Mouse (Mus musculus) urinary bladder, postnatal 36 days (tissue): ENCODE data around the gene Strap.

Experiments
- DNase-seq, 2 experiments: peaks; one replicate each; pipeline ENCODE4 v3.0.0; 2022; ENCODE audit warnings: low spot score in 2 of 2, mixed read lengths in 1 of 2

Strap gene

GRCm38 (mm10) chr6:137774166-137774565 lies 39.3 kb downstream of the Strap start:
- DNase-seq: no peak

DNA sequence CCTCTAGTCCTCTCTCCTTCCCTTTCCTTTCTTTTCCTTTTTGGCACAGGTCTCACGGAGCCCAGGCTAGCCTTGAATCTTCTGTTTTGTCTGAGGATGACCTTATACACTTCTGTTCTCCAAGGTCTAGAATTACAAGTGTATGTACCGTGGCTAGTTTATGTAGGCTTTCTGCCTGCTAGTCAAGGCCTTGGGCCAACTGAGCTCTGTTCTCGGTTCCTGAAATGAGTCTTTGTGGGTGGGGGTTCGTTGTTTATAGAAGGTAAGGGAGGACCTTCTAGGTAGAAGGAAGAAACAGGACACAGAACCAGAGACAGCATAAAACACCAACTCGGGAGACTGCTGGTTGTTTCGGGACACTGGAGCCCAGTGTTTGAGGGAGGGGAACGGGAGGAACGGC lies 40.3 kb downstream of the Strap start:
- DNase-seq: no peak

DNA sequence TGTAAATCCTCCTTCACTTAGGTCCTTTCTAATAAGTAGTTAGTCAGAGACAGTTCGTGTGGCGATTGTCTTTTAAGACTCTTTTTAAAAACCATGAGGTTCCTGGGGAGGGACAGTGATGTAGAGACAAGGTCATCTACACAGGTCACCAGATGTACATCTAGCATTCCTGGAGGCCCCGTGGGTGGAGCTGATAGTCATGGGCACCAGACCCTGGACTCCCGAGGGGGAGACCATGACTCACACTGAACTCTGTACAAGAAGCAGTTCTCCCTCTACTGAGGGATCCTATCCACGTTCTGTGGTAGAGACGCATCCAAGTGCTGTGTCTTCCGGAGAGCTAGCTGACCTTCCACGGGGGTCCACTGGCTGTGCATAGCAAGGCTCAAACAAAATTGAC lies 42.1 kb downstream of the Strap start:
- DNase-seq: no peak

GRCm38 (mm10) chr6:137783899-137784637 lies 49.2 kb downstream of the Strap start:
- DNase-seq: peak; percentile 18 to 40

DNA sequence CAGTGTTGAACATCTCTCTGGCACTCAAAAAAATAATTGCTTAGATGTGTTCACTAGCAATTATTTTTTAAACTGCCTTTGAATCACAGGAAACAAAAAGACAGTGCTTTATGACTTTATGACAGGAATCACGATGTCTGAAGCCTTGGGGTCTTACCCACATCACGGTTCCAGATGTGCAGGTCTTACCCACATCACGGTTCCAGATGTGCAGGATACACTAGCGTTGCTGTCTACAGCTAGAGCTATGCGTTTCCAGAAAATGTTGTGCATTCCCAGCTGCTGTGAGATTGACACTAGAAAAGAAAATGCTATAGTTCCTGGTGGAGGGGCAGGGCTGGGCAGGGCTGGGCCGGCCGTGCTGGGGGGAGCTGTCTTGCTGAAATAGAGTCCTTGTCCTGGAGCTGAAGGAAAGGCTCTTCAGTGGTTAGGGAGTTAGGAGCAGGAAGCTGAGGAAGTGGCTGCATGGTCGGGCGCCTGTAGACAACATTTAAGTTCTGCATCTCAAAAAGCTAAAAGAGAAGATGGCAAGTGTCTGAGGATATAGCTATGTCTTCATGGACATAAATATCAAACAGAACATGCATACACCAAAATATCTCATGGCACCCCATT lies 54.2 kb downstream of the Strap start:
- no peak for DNase-seq

- no peak for DNase-seq
Observed at GRCm38 (mm10) chr6:137789658-137790057, 54.8 kb downstream of the Strap start.

GRCm38 (mm10) chr6:137795494-137795893 lies 60.6 kb downstream of the Strap start:
- DNase-seq: no peak

GRCm38 (mm10) chr6:137796596-137797567 lies 62.0 kb downstream of the Strap start:
- no peak for DNase-seq

- no peak for DNase-seq
Observed at GRCm38 (mm10) chr6:137799253-137799652, 64.4 kb downstream of the Strap start.
